Mouse (Mus musculus) stomach, postnatal 0 days (tissue): ENCODE measurements at regions not wholly inside any gene's neighbourhood (a gene's known extent, or its start where the extent isn't known, plus 50 kb on each side); places are given as distances from the start of the nearest gene placed in this dataset.
"Not testable (repeated sequence)": the region's sequence is repeated elsewhere in the genome, so short reads cannot be mapped to it uniquely, and the experiment has no call there.

ENCODE experiments used
- CTCF ChIP-seq: IDR thresholded peaks from 2 replicates; pipeline ENCODE4 v1.5.1; 2016; ENCODE audit warnings: antibody characterized with exemption, low read depth, mild to moderate bottlenecking, moderate library complexity
- EP300 ChIP-seq: optimal IDR thresholded peaks from 2 replicates; pipeline ENCODE3; 2016; ENCODE audit warnings: antibody characterized with exemption

DNA sequence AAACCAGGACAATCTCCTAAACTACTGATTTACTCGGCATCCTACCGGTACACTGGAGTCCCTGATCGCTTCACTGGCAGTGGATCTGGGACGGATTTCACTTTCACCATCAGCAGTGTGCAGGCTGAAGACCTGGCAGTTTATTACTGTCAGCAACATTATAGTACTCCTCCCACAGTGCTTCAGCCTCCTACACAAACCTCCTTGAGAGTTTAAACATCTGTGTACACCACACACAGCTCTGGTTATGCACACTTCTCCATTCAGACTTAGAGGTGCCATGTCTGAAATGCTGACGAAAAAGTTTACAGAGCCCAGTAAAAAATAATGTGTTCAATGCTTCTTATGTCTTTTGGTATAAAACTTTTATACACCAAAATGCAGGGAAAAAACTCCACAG, 420.2 kb downstream of the Rpia start:
- TF ChIP-seq EP300, CTCF: not testable (repeated sequence)
